Mouse (Mus musculus): ENCODE data around the gene Arhgap32. TPM values are rescaled to one million over a fixed set of nuclear protein-coding genes. Genes with fewer than 3 reads are reported as not detected.
A peak's percentile ranks its signal among the peaks of the same experiment; 100 is the strongest.

Gene Arhgap32
- polyA plus RNA-seq, 1 experiment from 2014 or later: 12.3 TPM

DNA sequence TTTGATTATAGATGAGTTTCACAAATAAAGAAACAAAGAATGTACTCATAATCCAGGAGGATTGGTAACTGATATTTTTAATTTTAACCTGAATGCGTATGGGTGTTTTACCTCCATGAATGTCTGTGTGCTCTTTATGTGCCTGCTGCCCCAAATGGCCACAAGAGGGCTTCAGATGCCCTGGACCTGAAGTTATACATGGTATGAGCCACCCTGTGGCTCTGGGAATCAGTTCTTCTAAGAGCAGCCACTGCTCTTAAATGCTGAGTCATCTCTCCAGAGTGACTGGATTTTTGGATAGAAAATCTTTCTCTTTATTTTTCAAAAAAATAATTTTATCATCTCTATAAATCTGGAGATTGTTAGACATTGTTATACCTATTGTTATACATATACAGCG, 70.6 kb downstream of the Arhgap32 start:
- in situ Hi-C loops (cut with MboI; ENCODE audit: low pct_unique_long_range_greater_than_20kb): no loop called here
- ChIA-PET POLR2A (interaction anchor here (0.6 kb wide), 1 partner anchor 28 kb away, joined by 3 read pairs; no protein-coding TSS in a partner anchor), CTCF (no interaction called here)
- TF ChIP-seq CTCF (IDR thresholded peaks at IDR 0.05): peak; percentile 81
- DNase-seq (ENCODE audit: low read depth, low spot score): no peak
- ATAC-seq: no peak
- H3K27me3 ChIP-seq: no peaks in the 10 kb centered on the region

GRCm38 (mm10) chr9:32192295-32193073, 76.5 kb downstream of the Arhgap32 start:
- CTCF ChIA-PET: interaction anchor here (0.8 kb wide), 1 partner anchor 10 kb away, joined by 3 read pairs; no protein-coding TSS in a partner anchor
- H3K27me3 ChIP-seq: no peaks in the 10 kb centered on the region
- no peak for ATAC-seq
- TF ChIP-seq CTCF (IDR thresholded peaks at IDR 0.05): no peak
- DNase-seq (ENCODE audit: low read depth, low spot score): no peak
- POLR2A ChIA-PET: no interaction called here
- in situ Hi-C loops (cut with MboI; ENCODE audit: low pct_unique_long_range_greater_than_20kb): no loop called here

GRCm38 (mm10) chr9:32204450-32204990, 88.6 kb downstream of the Arhgap32 start:
- in situ Hi-C loops (cut with MboI; ENCODE audit: low pct_unique_long_range_greater_than_20kb): no loop called here
- ATAC-seq (peak; percentile 47), DNase-seq (ENCODE audit: low read depth, low spot score) (no peak)
- TF ChIP-seq CTCF (IDR thresholded peaks at IDR 0.05): no peak
- no peaks in the 10 kb centered on the region for H3K27me3 ChIP-seq
- POLR2A ChIA-PET: no interaction called here
- CTCF ChIA-PET: no interaction called here

DNA sequence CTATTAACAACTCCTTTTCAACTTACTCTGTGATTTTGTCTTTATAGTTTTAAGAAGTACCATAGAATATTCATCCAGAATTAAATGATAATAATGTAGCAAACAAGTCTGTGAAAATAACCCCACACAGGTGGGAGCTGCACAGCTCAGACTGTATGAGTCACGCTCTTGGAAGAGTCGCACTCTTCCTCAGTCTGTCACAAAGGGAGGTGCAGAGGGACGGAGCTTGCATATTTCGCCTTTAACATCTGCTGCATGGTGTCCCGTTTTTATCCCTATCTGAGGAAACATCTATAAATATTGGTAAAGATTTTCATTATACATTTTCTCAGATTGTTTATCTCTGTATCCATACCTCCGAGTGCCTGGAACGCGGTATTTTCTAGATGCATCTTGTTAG, 91.2 kb downstream of the Arhgap32 start:
- DNase-seq (ENCODE audit: low read depth, low spot score) (no peak), ATAC-seq (no peak)
- in situ Hi-C loops (cut with MboI; ENCODE audit: low pct_unique_long_range_greater_than_20kb): no loop called here
- ChIA-PET CTCF (interaction anchor here (0.9 kb wide), 1 partner anchor 12 kb away, joined by 3 read pairs; no protein-coding TSS in a partner anchor), POLR2A (interaction anchor here (0.6 kb wide), 1 partner anchor 162 kb away, joined by 4 read pairs; no protein-coding TSS in a partner anchor)
- no peaks in the 10 kb centered on the region for H3K27me3 ChIP-seq
- TF ChIP-seq CTCF (IDR thresholded peaks at IDR 0.05): no peak

GRCm38 (mm10) chr9:32208071-32208470, 92.1 kb downstream of the Arhgap32 start:
- POLR2A ChIA-PET: no interaction called here
- no peak for TF ChIP-seq CTCF (IDR thresholded peaks at IDR 0.05)
- CTCF ChIA-PET: interaction anchor here (0.9 kb wide), 1 partner anchor 13 kb away, joined by 3 read pairs; no protein-coding TSS in a partner anchor
- no peak for ATAC-seq
- in situ Hi-C loops (cut with MboI; ENCODE audit: low pct_unique_long_range_greater_than_20kb): no loop called here
- DNase-seq (ENCODE audit: low read depth, low spot score): no peak
- no peaks in the 10 kb centered on the region for H3K27me3 ChIP-seq

DNA sequence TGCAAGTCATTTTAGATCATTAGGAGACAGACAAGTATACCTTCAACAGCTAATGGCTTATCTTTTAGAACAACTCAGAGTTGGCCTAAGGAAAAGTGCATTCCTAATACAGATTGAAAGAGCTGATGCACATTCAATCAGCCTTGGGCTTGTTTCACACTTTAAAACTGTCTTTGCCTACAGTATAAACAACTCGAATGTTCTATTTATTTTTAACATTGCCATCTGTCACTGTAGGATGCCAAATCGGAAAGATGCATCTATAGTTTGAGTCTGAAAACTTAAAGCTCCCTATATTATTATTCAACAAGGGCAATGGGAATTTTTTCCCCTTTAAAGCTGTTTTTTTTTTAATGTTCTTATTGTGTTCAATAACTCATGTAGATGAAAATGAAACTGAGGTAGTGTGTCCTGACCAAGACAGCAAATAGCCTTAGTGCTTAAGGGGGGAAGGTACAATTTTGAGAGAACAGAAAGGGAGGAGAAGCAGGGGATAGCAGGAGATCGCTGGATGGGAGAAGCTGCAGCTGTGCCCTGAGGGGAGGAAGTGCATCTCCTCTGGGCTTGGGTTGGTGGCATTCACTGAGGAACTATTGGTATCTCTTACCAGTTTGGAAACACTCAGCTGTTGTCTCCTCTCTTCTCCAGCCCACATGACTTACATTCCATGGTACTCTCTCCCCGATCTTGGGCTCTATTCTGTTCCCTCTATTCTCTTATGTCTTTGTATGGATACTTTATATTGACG, 101.1 kb downstream of the Arhgap32 start:
- no peaks in the 10 kb centered on the region for H3K27me3 ChIP-seq
- in situ Hi-C loops (cut with MboI; ENCODE audit: low pct_unique_long_range_greater_than_20kb): no loop called here
- ATAC-seq (no peak), DNase-seq (ENCODE audit: low read depth, low spot score) (no peak)
- POLR2A ChIA-PET: interaction anchor here (1.0 kb wide), 1 partner anchor 20 kb away, joined by 3 read pairs; no protein-coding TSS in a partner anchor
- no peak for TF ChIP-seq CTCF (IDR thresholded peaks at IDR 0.05)
- CTCF ChIA-PET: no interaction called here

- TF ChIP-seq CTCF (IDR thresholded peaks at IDR 0.05): no peak
- in situ Hi-C loops (cut with MboI; ENCODE audit: low pct_unique_long_range_greater_than_20kb): no loop called here
- CTCF ChIA-PET: no interaction called here
- POLR2A ChIA-PET: no interaction called here
- DNase-seq (ENCODE audit: low read depth, low spot score) (no peak), ATAC-seq (no peak)
- H3K27me3 ChIP-seq: no peaks in the 10 kb centered on the region
These were observed 103.5 kb downstream of the Arhgap32 start for GRCm38 (mm10) chr9:32219400-32219799.

DNA sequence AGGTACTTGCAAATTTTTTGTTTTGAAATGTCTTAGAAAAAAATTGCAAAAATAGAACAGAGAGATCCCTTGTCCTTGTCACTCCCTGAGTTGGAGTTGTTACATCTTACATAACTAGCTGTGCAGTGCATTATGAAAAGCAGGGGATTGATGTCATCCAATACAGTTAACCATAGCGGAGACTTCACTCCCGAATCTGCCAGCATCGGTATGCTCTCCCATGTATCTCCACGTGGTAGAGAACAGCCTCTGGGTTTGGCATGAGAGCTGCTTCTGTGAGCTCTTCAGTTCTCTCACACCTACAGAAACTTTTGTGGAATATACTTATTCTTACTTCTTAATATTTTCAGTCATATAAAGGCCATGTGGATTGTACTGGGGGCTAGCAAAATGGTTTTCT, 106.2 kb downstream of the Arhgap32 start:
- ChIA-PET CTCF (no interaction called here), POLR2A (no interaction called here)
- DNase-seq (ENCODE audit: low read depth, low spot score): no peak
- no peaks in the 10 kb centered on the region for H3K27me3 ChIP-seq
- in situ Hi-C loops (cut with MboI; ENCODE audit: low pct_unique_long_range_greater_than_20kb): no loop called here
- ATAC-seq: no peak
- TF ChIP-seq CTCF (IDR thresholded peaks at IDR 0.05): no peak

DNA sequence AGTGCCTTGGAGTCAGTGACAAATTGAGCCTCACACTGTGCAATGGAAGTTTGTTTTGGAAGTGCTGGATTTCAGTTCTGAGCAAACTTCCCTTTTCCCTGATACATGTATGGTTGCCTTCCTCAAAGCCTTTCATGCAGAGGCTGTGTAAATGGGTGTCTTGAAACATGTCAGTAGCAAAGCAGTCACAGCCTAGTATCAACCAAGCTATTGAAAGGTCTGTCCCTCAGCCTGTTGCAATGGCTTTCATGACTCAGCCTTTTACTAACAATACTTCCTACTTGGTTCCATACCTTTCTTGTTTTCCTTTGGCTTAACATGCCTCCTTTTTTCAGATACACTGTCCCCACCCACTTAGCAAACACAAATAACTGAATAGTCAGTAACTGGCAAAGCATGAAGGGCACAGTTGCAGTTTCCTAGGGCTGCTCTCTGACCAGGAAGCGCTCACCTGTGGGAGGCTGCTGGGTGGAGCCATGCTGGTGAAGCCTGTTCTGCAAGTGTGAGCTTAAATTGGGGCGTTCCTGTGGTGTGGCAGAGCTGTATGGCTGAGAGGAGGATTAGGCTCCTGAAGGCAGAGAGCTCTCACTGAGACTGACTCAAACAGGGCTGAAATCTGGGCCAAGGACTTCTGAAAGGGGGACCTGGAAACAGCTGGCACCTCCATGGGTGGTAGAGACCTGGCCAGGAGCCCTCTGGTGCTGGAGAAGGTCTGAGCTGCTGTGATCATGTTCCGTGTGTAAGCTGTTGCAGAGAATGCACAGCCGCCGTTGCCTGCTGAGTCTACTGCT, 108.0 kb downstream of the Arhgap32 start:
- ATAC-seq: peak; percentile 78
- no peaks in the 10 kb centered on the region for H3K27me3 ChIP-seq
- DNase-seq (ENCODE audit: low read depth, low spot score): no peak
- CTCF ChIA-PET: interaction anchor here (0.7 kb wide), 1 partner anchor 14 kb away, joined by 3 read pairs; no protein-coding TSS in a partner anchor
- no peak for TF ChIP-seq CTCF (IDR thresholded peaks at IDR 0.05)
- POLR2A ChIA-PET: interaction anchor here (0.6 kb wide), 1 partner anchor 27 kb away, joined by 3 read pairs; no protein-coding TSS in a partner anchor
- in situ Hi-C loops (cut with MboI; ENCODE audit: low pct_unique_long_range_greater_than_20kb): no loop called here

- ChIA-PET POLR2A (no interaction called here), CTCF (interaction anchor here (0.7 kb wide), 1 partner anchor 15 kb away, joined by 3 read pairs; no protein-coding TSS in a partner anchor)
- H3K27me3 ChIP-seq: no peaks in the 10 kb centered on the region
- no peak for TF ChIP-seq CTCF (IDR thresholded peaks at IDR 0.05)
- in situ Hi-C loops (cut with MboI; ENCODE audit: low pct_unique_long_range_greater_than_20kb): no loop called here
- no peak for DNase-seq (ENCODE audit: low read depth, low spot score)
- ATAC-seq: no peak
These were observed 109.0 kb downstream of the Arhgap32 start for GRCm38 (mm10) chr9:32224937-32225336.

Measured in Patski (cell line).